Mouse (Mus musculus) heart, adult 18-20 months (tissue): ENCODE measurements around the gene Psmb3. TPM values are rescaled to one million over a fixed set of nuclear protein-coding genes. Genes with fewer than 3 reads are reported as not detected.

Experiments used
- DNase-seq, 2 experiments: peaks; one replicate each; pipeline ENCODE4 v3.0.0; 2021 to 2022; ENCODE audit warnings: mixed read lengths in 1 of 2
- microRNA-seq, 2 experiments: library from miRNA; unstranded; fragments of <30 nt; microRNA quantifications; one replicate each; pipeline ENCODE4 v1.2.0; 2022
- total RNA-seq, 2 experiments: library from RNA; stranded (reverse); gene quantifications; 2 replicates each; pipeline ENCODE4 v1.2.3; 2021

Gene Psmb3
- total RNA-seq, 2 experiments from 2014 or later = 135 to 150 TPM

DNA sequence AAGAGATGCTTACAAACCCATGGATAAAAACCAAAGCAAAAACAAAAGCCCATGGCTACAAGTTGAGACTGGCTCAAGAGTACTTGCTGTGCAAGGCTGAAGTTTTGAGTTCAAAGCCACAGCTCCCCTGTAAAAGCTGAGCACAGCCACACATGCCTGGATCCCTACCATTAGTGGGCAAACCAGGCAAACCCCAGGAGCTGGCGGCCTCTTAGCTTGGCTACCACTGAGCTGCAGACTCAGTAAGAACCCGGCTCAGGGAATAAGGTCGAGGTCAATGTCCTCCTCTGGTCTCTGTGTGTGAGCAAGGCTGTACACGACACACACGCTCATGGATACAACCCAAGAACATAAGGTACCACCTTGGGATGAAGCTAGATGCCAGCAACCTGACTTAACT lies 45.3 kb downstream of the Psmb3 start:
- DNase-seq = no peak

DNA sequence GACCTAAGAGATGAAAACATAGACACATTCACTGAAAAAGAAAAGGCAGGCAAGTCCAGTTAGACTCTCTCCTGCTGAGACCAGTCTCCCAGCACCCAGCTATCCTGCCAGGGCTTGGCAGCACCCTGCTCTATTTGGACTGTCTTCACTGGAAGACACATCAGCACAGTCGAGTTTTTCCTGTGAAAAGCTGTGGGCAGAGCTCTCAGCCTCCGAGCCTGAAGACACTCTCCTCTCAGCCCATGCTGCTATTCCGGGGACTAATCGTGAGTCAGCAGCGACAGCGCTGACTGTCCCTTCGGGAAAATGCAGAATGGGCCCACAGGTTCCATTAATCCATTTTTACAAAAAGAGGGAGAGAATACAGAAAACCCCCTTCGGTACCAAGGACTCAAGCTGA lies 50.1 kb downstream of the Psmb3 start:
- DNase-seq = no peak

DNA sequence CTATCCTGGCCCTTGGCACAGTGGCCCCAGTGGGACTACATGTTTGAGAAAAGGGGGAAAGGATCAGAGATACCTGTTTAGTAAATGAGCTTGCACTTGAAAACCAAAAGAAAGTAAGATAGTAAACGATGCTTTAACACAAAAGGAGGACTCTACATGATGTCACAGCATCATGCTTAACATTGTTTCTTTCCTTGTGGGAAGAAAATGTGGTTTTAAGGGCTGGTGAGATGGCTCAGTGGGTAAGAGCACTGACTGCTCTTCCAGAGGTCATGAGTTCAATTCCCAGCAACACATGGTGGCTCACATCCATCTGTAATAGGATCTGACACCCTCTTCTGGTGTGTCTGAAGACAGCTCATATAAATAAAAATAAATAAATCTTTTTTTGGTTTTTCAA lies 54.9 kb downstream of the Psmb3 start:
- DNase-seq = no peak

DNA sequence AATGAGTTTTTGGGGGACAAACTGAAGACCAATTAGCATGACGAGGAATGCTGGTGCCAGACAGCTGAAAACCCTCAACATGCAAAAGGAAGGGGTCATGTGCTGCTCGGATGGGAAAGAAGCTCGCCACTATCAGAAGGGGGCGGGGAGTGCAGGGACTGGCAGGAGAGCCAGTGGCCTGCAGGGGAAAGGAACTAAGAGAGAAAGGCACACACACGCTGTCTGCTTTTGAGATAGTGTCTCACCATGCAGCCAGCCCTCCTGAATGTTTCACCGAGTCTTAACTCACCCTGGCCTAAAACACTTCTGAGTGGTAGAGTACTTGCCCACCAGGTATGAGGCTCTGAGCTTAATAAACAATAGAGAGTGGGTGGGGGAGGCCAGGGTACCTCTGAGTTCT lies 55.7 kb downstream of the Psmb3 start:
- DNase-seq = no peak

GRCm38 (mm10) chr11:97761638-97762037 lies 58.4 kb downstream of the Psmb3 start:
- DNase-seq = no peak

Small RNAs within 50 kb of the gene (microRNA-seq; reads per million reads assigned to microRNA genes)
- gene Gm24158 = 0 to 0.54 reads per million in 2 experiments
- 0.54 to 0.76 reads per million in 2 experiments for gene Mir6927
- 0 reads per million in 2 experiments for gene Mir8102

Other genes with a start within 250 kb of the Psmb3 start
- not detected for gene 4933428G20Rik, start 203.1 kb upstream of the Psmb3 start, total RNA-seq
- under 1 TPM; 0.18 to 0.25 TPM for gene Srcin1, start 127.2 kb upstream of the Psmb3 start, total RNA-seq
- gene Epop, start 73.7 kb upstream of the Psmb3 start, total RNA-seq = 1 to 10 TPM in 1 of 2 experiments, under 1 TPM in 1; 0.84 to 1.1 TPM
- 10 to 100 TPM; 59.5 to 60.0 TPM for gene Mllt6, start 40.0 kb upstream of the Psmb3 start, total RNA-seq
- 100 to 1,000 TPM; 134 to 145 TPM for gene Cisd3, start 17.6 kb upstream of the Psmb3 start, total RNA-seq
- 1 to 10 TPM; 4.8 to 4.9 TPM for gene Pcgf2, start 2.9 kb upstream of the Psmb3 start, total RNA-seq
- gene Pip4k2b, start 41.3 kb downstream of the Psmb3 start, total RNA-seq = 10 to 100 TPM; 23.7 to 24.1 TPM
- gene Cwc25, start 63.2 kb downstream of the Psmb3 start, total RNA-seq = 1 to 10 TPM; 6.4 to 8.4 TPM
- not detected for gene 1700001P01Rik, start 72.5 kb downstream of the Psmb3 start, total RNA-seq
- gene Rpl23, start 79.0 kb downstream of the Psmb3 start, total RNA-seq = 100 to 1,000 TPM; 505 to 584 TPM
- 10 to 100 TPM; 34.9 to 36.6 TPM for gene Lasp1, start 95.6 kb downstream of the Psmb3 start, total RNA-seq
- under 1 TPM; 0.51 to 0.55 TPM for gene B230217C12Rik, start 137.4 kb downstream of the Psmb3 start, total RNA-seq
- gene Fbxo47, start 180.8 kb downstream of the Psmb3 start, total RNA-seq = under 1 TPM; 0.35 to 0.75 TPM